Mouse (Mus musculus): ENCODE data around the gene Zbtb40.

DNA sequence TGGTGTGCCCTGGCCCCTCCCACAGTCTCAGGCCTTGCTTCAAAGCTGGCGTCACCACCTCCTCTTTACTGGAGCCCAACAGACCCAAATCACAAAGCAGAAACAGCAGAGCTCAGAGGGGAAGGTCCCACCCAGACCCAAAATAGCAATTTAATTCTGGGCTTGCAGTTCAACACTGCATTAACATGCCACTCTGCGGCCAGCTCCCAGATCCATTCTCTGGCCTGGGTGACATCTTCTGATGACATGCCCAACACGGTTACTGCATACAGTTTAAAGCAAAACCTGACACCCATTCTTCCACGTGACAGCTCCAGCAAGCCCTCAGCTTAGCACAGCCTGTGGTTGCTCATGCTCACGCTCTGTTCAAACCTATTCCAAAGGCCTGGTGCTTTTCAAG lies 4.1 kb downstream of the Zbtb40 start:
- TF ChIP-seq CTCF (IDR thresholded peaks at IDR 0.05; ENCODE audit: borderline replicate concordance, extremely low read depth, insufficient read depth, insufficient read length) (no peak), POLR2A (IDR thresholded peaks at IDR 0.05; ENCODE audit: borderline replicate concordance, extremely low read depth, insufficient read depth, insufficient read length, poor library complexity, severe bottlenecking) (no peak)

Measured in brain, embryonic 14.5 days (tissue).